Mouse (Mus musculus) limb, embryonic 12.5 days (tissue): Measurements from ENCODE around the gene Cdadc1. TPM values are rescaled to one million over a fixed set of nuclear protein-coding genes. Genes with fewer than 3 reads are reported as not detected.
A peak's percentile ranks its signal among the peaks of the same experiment; 100 is the strongest.

Experiments used
- ATAC-seq: fragments of 200-750 bp; cut with Nextera tagmentation; 2 replicates; pipeline ENCODE4 v1.8.0; 2017; ENCODE audit warnings: low read depth, moderate TSS enrichment; ENCODE audit not compliant: insufficient number of reproducible peaks, insufficient read depth, low FRiP score, low TSS enrichment
- H3K27ac ChIP-seq: fragments of 300-500 bp; sonication (generic); 2 replicates; pipeline ENCODE4 v1.5.1; 2016; ENCODE audit warnings: mild to moderate bottlenecking, moderate library complexity
- H3K27me3 ChIP-seq: fragments of 300-500 bp; sonication (generic); 2 replicates; pipeline ENCODE4 v1.6.1; 2016; ENCODE audit warnings: mild to moderate bottlenecking, moderate library complexity
- H3K36me3 ChIP-seq: fragments of 300-500 bp; sonication (generic); 2 replicates; pipeline ENCODE4 v1.6.1; 2016; ENCODE audit warnings: mild to moderate bottlenecking, moderate library complexity
- H3K4me1 ChIP-seq: fragments of 300-500 bp; sonication (generic); replicated peaks from 2 replicates; pipeline ENCODE4 v1.6.1; 2016
- H3K4me2 ChIP-seq: fragments of 300-500 bp; sonication (generic); 2 replicates; pipeline ENCODE4 v1.6.1; 2016; ENCODE audit warnings: mild to moderate bottlenecking, moderate library complexity
- H3K4me3 ChIP-seq: fragments of 300-500 bp; sonication (generic); replicated peaks from 2 replicates; pipeline ENCODE4 v1.5.1; 2016; ENCODE audit warnings: mild to moderate bottlenecking
- H3K9ac ChIP-seq: fragments of 300-500 bp; sonication (generic); replicated peaks from 2 replicates; pipeline ENCODE4 v1.6.1; 2016; ENCODE audit warnings: mild to moderate bottlenecking, moderate library complexity
- H3K9me3 ChIP-seq: fragments of 300-500 bp; sonication (generic); 2 replicates; pipeline ENCODE4 v1.6.1; 2016; ENCODE audit warnings: mild to moderate bottlenecking, moderate library complexity
- WGBS: fragments of 180-500 bp; shearing (Covaris S2); methylation state at CpG from one replicate; pipeline ENCODE4 v1.1.7; 2016; 5-methylcytosine and 5-hydroxymethylcytosine counted together
- polyA plus RNA-seq: library from polyadenylated mRNA; unstranded; fragments of >200 nt; fragmentation: Nextera tagmentation; extraction: Ambion mirVana; gene quantifications from 2 replicates; pipeline ENCODE4 v1.2.1, GENCODE M21; 2016

Gene Cdadc1
- polyA plus RNA-seq, result 33.1 and 35.5 TPM in 2 replicates

GRCm38 (mm10) chr14:59597398-59598259 lies at the start of gene Cdadc1:
Gene Cdadc1, minus strand, starts transcription at chr14:59597959.
- ATAC-seq, result peak; percentile 78
- Histone ChIP-seq H3K9me3 (no peaks in the 10 kb centered on the region), H3K4me1 (peaks cover 9% of the 10 kb centered on the region), H3K36me3 (peaks cover 14% of the 10 kb centered on the region; the same call in 1 of the 2 replicates), H3K4me3 (peak within 1 kb of the TSS; percentile 89), H3K4me2 (peak within 1 kb of the TSS; percentile 98), H3K9ac (peak within 1 kb of the TSS; percentile 80), H3K27ac (peak within 1 kb of the TSS; percentile 18; the same call in 1 of the 2 replicates), H3K27me3 (0 out of 2 replicates have a peak, but pooled peaks cover under 1% of the 10 kb centered on the region)
- WGBS, result under 1% methylated on average over 42 of the region's 48 CpGs

GRCm38 (mm10) chr14:59646826-59647697 lies 49.3 kb upstream of the Cdadc1 start:
- no peak overlapping the region for H3K9ac ChIP-seq
- H3K9me3 ChIP-seq, result no peaks in the 10 kb centered on the region
- no peaks in the 10 kb centered on the region for H3K36me3 ChIP-seq
- H3K4me2 ChIP-seq, result no peak overlapping the region
- peak overlapping the region; percentile 80 for H3K27ac ChIP-seq
- no peaks in the 10 kb centered on the region for H3K27me3 ChIP-seq
- ATAC-seq, result peak; percentile 44; the same call in 1 of the 2 replicates
- 53% methylated on average over 16 of the region's 16 CpGs for WGBS
- H3K4me1 ChIP-seq, result peaks cover 26% of the 10 kb centered on the region
- no peak overlapping the region for H3K4me3 ChIP-seq

- Histone ChIP-seq H3K36me3 (no peaks in the 10 kb centered on the region), H3K9me3 (no peaks in the 10 kb centered on the region), H3K4me1 (peaks cover 26% of the 10 kb centered on the region), H3K4me2 (no peak overlapping the region), H3K4me3 (no peak overlapping the region), H3K27me3 (no peaks in the 10 kb centered on the region), H3K27ac (no peak overlapping the region), H3K9ac (no peak overlapping the region)
- 69% methylated on average over 3 of the region's 3 CpGs for WGBS
- no peak for ATAC-seq
Observed at GRCm38 (mm10) chr14:59644896-59645295, 47.1 kb upstream of the Cdadc1 start.

GRCm38 (mm10) chr14:59644166-59644565 lies 46.4 kb upstream of the Cdadc1 start:
- 87% methylated on average over 1 of the region's 1 CpGs for WGBS
- no peaks in the 10 kb centered on the region for H3K27me3 ChIP-seq
- ATAC-seq, result no peak
- no peak overlapping the region for H3K9ac ChIP-seq
- H3K9me3 ChIP-seq, result no peaks in the 10 kb centered on the region
- H3K36me3 ChIP-seq, result no peaks in the 10 kb centered on the region
- peaks cover 21% of the 10 kb centered on the region for H3K4me1 ChIP-seq
- no peak overlapping the region for H3K4me3 ChIP-seq
- H3K27ac ChIP-seq, result no peak overlapping the region
- no peak overlapping the region for H3K4me2 ChIP-seq

GRCm38 (mm10) chr14:59643582-59643981 lies 45.8 kb upstream of the Cdadc1 start:
- H3K36me3 ChIP-seq, result no peaks in the 10 kb centered on the region
- no peaks in the 10 kb centered on the region for H3K9me3 ChIP-seq
- H3K9ac ChIP-seq, result no peak overlapping the region
- no peaks in the 10 kb centered on the region for H3K27me3 ChIP-seq
- ATAC-seq, result no peak
- no peak overlapping the region for H3K27ac ChIP-seq
- no peak overlapping the region for H3K4me2 ChIP-seq
- H3K4me1 ChIP-seq, result peaks cover 22% of the 10 kb centered on the region
- 64% methylated on average over 12 of the region's 12 CpGs for WGBS
- H3K4me3 ChIP-seq, result no peak overlapping the region

GRCm38 (mm10) chr14:59641856-59642255 lies 44.1 kb upstream of the Cdadc1 start:
- Histone ChIP-seq H3K4me1 (peaks cover 8% of the 10 kb centered on the region), H3K4me2 (no peak overlapping the region), H3K27me3 (no peaks in the 10 kb centered on the region), H3K4me3 (no peak overlapping the region), H3K9ac (no peak overlapping the region), H3K9me3 (no peaks in the 10 kb centered on the region), H3K27ac (no peak overlapping the region), H3K36me3 (no peaks in the 10 kb centered on the region)
- no peak for ATAC-seq
- 44% methylated on average over 5 of the region's 5 CpGs for WGBS

- H3K4me3 ChIP-seq, result no peak overlapping the region
- H3K9me3 ChIP-seq, result no peaks in the 10 kb centered on the region
- peaks cover 2% of the 10 kb centered on the region; the same call in 1 of the 2 replicates for H3K4me1 ChIP-seq
- H3K9ac ChIP-seq, result no peak overlapping the region
- no peak overlapping the region for H3K4me2 ChIP-seq
- WGBS, result 47% methylated on average over 7 of the region's 7 CpGs
- no peak for ATAC-seq
- no peaks in the 10 kb centered on the region for H3K36me3 ChIP-seq
- H3K27ac ChIP-seq, result no peak overlapping the region
- no peaks in the 10 kb centered on the region for H3K27me3 ChIP-seq
Observed at GRCm38 (mm10) chr14:59638906-59639703, 41.3 kb upstream of the Cdadc1 start.

GRCm38 (mm10) chr14:59633988-59634387 lies 36.2 kb upstream of the Cdadc1 start:
- peaks cover 10% of the 10 kb centered on the region for H3K4me1 ChIP-seq
- no peak overlapping the region for H3K9ac ChIP-seq
- 83% methylated on average over 9 of the region's 9 CpGs for WGBS
- H3K4me2 ChIP-seq, result no peak overlapping the region
- ATAC-seq, result no peak
- H3K9me3 ChIP-seq, result no peaks in the 10 kb centered on the region
- no peak overlapping the region for H3K4me3 ChIP-seq
- H3K36me3 ChIP-seq, result peaks cover 37% of the 10 kb centered on the region
- no peak overlapping the region for H3K27ac ChIP-seq
- no peaks in the 10 kb centered on the region for H3K27me3 ChIP-seq

- no peak overlapping the region for H3K9ac ChIP-seq
- H3K9me3 ChIP-seq, result no peaks in the 10 kb centered on the region
- no peak overlapping the region for H3K4me2 ChIP-seq
- H3K27ac ChIP-seq, result no peak overlapping the region
- 77% methylated on average over 5 of the region's 5 CpGs for WGBS
- H3K36me3 ChIP-seq, result peaks cover 37% of the 10 kb centered on the region
- ATAC-seq, result no peak
- no peaks in the 10 kb centered on the region for H3K27me3 ChIP-seq
- H3K4me1 ChIP-seq, result peaks cover 11% of the 10 kb centered on the region
- no peak overlapping the region for H3K4me3 ChIP-seq
Observed at GRCm38 (mm10) chr14:59633295-59633898, 35.6 kb upstream of the Cdadc1 start.

GRCm38 (mm10) chr14:59632067-59632466 lies 34.3 kb upstream of the Cdadc1 start:
- no peaks in the 10 kb centered on the region for H3K9me3 ChIP-seq
- H3K36me3 ChIP-seq, result peaks cover 37% of the 10 kb centered on the region
- no peak overlapping the region for H3K27ac ChIP-seq
- H3K4me3 ChIP-seq, result no peak overlapping the region
- H3K4me1 ChIP-seq, result peaks cover 22% of the 10 kb centered on the region
- no peak overlapping the region for H3K9ac ChIP-seq
- 92% methylated on average over 6 of the region's 6 CpGs for WGBS
- no peaks in the 10 kb centered on the region for H3K27me3 ChIP-seq
- no peak overlapping the region for H3K4me2 ChIP-seq
- no peak for ATAC-seq
